Mouse (Mus musculus): Measurements from ENCODE around the gene Kpnb1. TPM values are rescaled to one million over a fixed set of nuclear protein-coding genes. Genes with fewer than 3 reads are reported as not detected.

Gene Kpnb1
- total and polyA plus RNA-seq, 2 experiments from 2014 or later, result 26.1 to 97.9 TPM

DNA sequence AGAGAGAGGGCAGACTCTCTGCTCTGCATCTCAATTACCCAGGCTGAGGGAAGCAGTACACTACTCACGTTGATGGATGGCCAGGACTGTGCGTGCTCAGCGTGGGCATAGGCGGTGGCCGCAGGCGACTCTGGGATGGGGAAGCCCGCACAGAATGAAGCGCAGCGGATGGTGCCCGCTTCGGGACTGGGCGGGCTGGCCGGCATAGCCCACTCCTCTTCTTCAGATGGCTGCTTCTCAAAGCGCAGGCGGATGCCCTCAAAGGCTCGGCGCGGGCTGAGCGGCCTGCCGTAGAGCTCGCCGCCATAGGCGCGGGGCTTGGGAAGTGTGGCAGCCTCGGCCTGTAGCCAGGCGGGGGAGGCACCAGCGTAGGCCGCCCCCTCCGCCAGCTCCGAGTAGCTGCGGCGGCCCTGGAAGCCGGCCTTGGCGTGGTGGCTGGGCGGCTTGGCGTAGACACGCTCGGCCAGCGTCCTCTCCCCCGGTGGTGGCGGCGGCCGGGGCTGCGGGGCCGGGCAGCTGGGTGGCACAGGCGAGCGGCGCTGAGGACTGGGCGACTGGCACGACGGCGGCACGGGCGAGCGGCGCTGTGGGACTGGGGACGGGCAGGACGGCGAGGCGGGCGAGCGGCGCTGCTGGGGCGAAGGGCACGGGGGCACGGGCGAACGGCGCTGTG lies 49.0 kb downstream of the Kpnb1 start:
- H3K4me3 ChIP-seq (ENCODE audit: low read length), result peak overlapping the region; percentile 30
- H3K9me3 ChIP-seq (ENCODE audit: low read length), result no peaks in the 10 kb centered on the region
- no peaks in the 10 kb centered on the region for H3K27me3 ChIP-seq (ENCODE audit: insufficient read depth, low read length)
- H3K36me3 ChIP-seq (ENCODE audit: insufficient read depth, low read length), result peaks cover 7% of the 10 kb centered on the region; the same call in 1 of the 2 replicates
- peaks cover 11% of the 10 kb centered on the region; the same call in 1 of the 2 replicates for H3K4me1 ChIP-seq (ENCODE audit: insufficient read depth, low read length)
- peak overlapping the region; percentile 74; the same call in 1 of the 2 replicates for H3K27ac ChIP-seq
- DNase-seq (ENCODE audit: low spot score) (peak; percentile 71), ATAC-seq (peak; percentile 77)
- H3K9ac ChIP-seq (replicated peaks; ENCODE audit: low read length), result peak overlapping the region; percentile 61
- peak overlapping the region; percentile 62 for H3K4me2 ChIP-seq (ENCODE audit: low read depth, low read length)
- WGBS, result 17% methylated on average over 59 of the region's 69 CpGs
- TF ChIP-seq CTCF (IDR thresholded peaks at IDR 0.05; ENCODE audit: low read depth), result no peak

GRCm38 (mm10) chr11:97133270-97133669 lies 54.4 kb downstream of the Kpnb1 start:
- no peaks in the 10 kb centered on the region for H3K27me3 ChIP-seq (ENCODE audit: insufficient read depth, low read length)
- no peak overlapping the region for H3K4me2 ChIP-seq (ENCODE audit: low read depth, low read length)
- no peak overlapping the region for H3K9ac ChIP-seq (replicated peaks; ENCODE audit: low read length)
- H3K4me1 ChIP-seq (ENCODE audit: insufficient read depth, low read length), result no peaks in the 10 kb centered on the region
- no peak overlapping the region for H3K4me3 ChIP-seq (ENCODE audit: low read length)
- ATAC-seq (no peak), DNase-seq (ENCODE audit: low spot score) (no peak)
- 61% methylated on average over 5 of the region's 5 CpGs for WGBS
- H3K36me3 ChIP-seq (ENCODE audit: insufficient read depth, low read length), result no peaks in the 10 kb centered on the region
- TF ChIP-seq CTCF (IDR thresholded peaks at IDR 0.05; ENCODE audit: low read depth), result no peak
- H3K27ac ChIP-seq, result no peak overlapping the region
- H3K9me3 ChIP-seq (ENCODE audit: low read length), result no peaks in the 10 kb centered on the region

- no peak overlapping the region for H3K4me2 ChIP-seq (ENCODE audit: low read depth, low read length)
- no peak overlapping the region for H3K27ac ChIP-seq
- no peak for TF ChIP-seq CTCF (IDR thresholded peaks at IDR 0.05; ENCODE audit: low read depth)
- no peak overlapping the region for H3K9ac ChIP-seq (replicated peaks; ENCODE audit: low read length)
- no peaks in the 10 kb centered on the region for H3K36me3 ChIP-seq (ENCODE audit: insufficient read depth, low read length)
- H3K9me3 ChIP-seq (ENCODE audit: low read length), result no peaks in the 10 kb centered on the region
- H3K4me1 ChIP-seq (ENCODE audit: insufficient read depth, low read length), result no peaks in the 10 kb centered on the region
- H3K27me3 ChIP-seq (ENCODE audit: insufficient read depth, low read length), result no peaks in the 10 kb centered on the region
- H3K4me3 ChIP-seq (ENCODE audit: low read length), result no peak overlapping the region
- 34% methylated on average over 6 of the region's 6 CpGs for WGBS
- DNase-seq (ENCODE audit: low spot score), result no peak
- ATAC-seq, result no peak
These were observed 55.5 kb downstream of the Kpnb1 start for GRCm38 (mm10) chr11:97132185-97132584.

- H3K27me3 ChIP-seq (ENCODE audit: insufficient read depth, low read length), result no peaks in the 10 kb centered on the region
- H3K4me1 ChIP-seq (ENCODE audit: insufficient read depth, low read length), result no peaks in the 10 kb centered on the region; the same call in 1 of the 2 replicates
- ATAC-seq, result no peak
- WGBS, result 76% methylated on average over 2 of the region's 2 CpGs
- TF ChIP-seq CTCF (IDR thresholded peaks at IDR 0.05; ENCODE audit: low read depth), result no peak
- H3K4me2 ChIP-seq (ENCODE audit: low read depth, low read length), result no peak overlapping the region
- no peaks in the 10 kb centered on the region for H3K9me3 ChIP-seq (ENCODE audit: low read length)
- H3K9ac ChIP-seq (replicated peaks; ENCODE audit: low read length), result no peak overlapping the region
- no peak overlapping the region for H3K4me3 ChIP-seq (ENCODE audit: low read length)
- no peak overlapping the region for H3K27ac ChIP-seq
- H3K36me3 ChIP-seq (ENCODE audit: insufficient read depth, low read length), result no peaks in the 10 kb centered on the region
- DNase-seq (ENCODE audit: low spot score), result no peak
These were observed 56.0 kb downstream of the Kpnb1 start for GRCm38 (mm10) chr11:97131683-97132082.

- TF ChIP-seq CTCF (IDR thresholded peaks at IDR 0.05; ENCODE audit: low read depth), result no peak
- DNase-seq (ENCODE audit: low spot score) (no peak), ATAC-seq (no peak)
- Histone ChIP-seq H3K4me2 (ENCODE audit: low read depth, low read length) (no peak overlapping the region), H3K27me3 (ENCODE audit: insufficient read depth, low read length) (no peaks in the 10 kb centered on the region), H3K36me3 (ENCODE audit: insufficient read depth, low read length) (no peaks in the 10 kb centered on the region), H3K9me3 (ENCODE audit: low read length) (no peaks in the 10 kb centered on the region), H3K9ac (replicated peaks; ENCODE audit: low read length) (no peak overlapping the region), H3K27ac (no peak overlapping the region), H3K4me1 (ENCODE audit: insufficient read depth, low read length) (no peaks in the 10 kb centered on the region; the same call in 1 of the 2 replicates), H3K4me3 (ENCODE audit: low read length) (no peak overlapping the region)
- 82% methylated on average over 7 of the region's 7 CpGs for WGBS
These were observed 57.4 kb downstream of the Kpnb1 start for GRCm38 (mm10) chr11:97130318-97130717.

- no peaks in the 10 kb centered on the region; the same call in 1 of the 2 replicates for H3K4me1 ChIP-seq (ENCODE audit: insufficient read depth, low read length)
- no peaks in the 10 kb centered on the region for H3K36me3 ChIP-seq (ENCODE audit: insufficient read depth, low read length)
- ATAC-seq, result no peak
- H3K27me3 ChIP-seq (ENCODE audit: insufficient read depth, low read length), result no peaks in the 10 kb centered on the region
- H3K27ac ChIP-seq, result no peak overlapping the region
- DNase-seq (ENCODE audit: low spot score), result no peak
- H3K9ac ChIP-seq (replicated peaks; ENCODE audit: low read length), result no peak overlapping the region
- H3K9me3 ChIP-seq (ENCODE audit: low read length), result no peaks in the 10 kb centered on the region
- WGBS, result 82% methylated on average over 3 of the region's 3 CpGs
- H3K4me2 ChIP-seq (ENCODE audit: low read depth, low read length), result no peak overlapping the region
- TF ChIP-seq CTCF (IDR thresholded peaks at IDR 0.05; ENCODE audit: low read depth), result no peak
- no peak overlapping the region for H3K4me3 ChIP-seq (ENCODE audit: low read length)
These were observed 58.7 kb downstream of the Kpnb1 start for GRCm38 (mm10) chr11:97128956-97129355.

Data from hindbrain, postnatal 0 days (tissue).